Mouse (Mus musculus) heart, adult 2 months (tissue): ENCODE measurements around the gene Thbd. TPM values are rescaled to one million over a fixed set of nuclear protein-coding genes. Genes with fewer than 3 reads are reported as not detected.

Source experiments
- DNase-seq, 2 experiments: peaks; one replicate each; pipeline ENCODE4 v3.0.0; 2021
- H3K27ac ChIP-seq: fragments of 200-600 bp; 2 replicates; pipeline ENCODE4 v1.8.1; 2022
- H3K27me3 ChIP-seq: fragments of 200-500 bp; 2 replicates; pipeline ENCODE4 v1.6.1; 2012; ENCODE audit warnings: mild to moderate bottlenecking, low read length, inconsistent platforms, mixed read lengths; ENCODE audit not compliant: control insufficient read depth, insufficient read depth
- H3K36me3 ChIP-seq: fragments of 200-500 bp; 2 replicates; pipeline ENCODE4 v1.6.1; 2012; ENCODE audit warnings: low read length, inconsistent platforms; ENCODE audit not compliant: control insufficient read depth, insufficient read depth
- H3K4me1 ChIP-seq: fragments of 200-500 bp; 2 replicates; pipeline ENCODE4 v1.6.1; 2011; ENCODE audit warnings: low read length; ENCODE audit not compliant: control insufficient read depth, insufficient read depth
- H3K4me3 ChIP-seq: fragments of 200-600 bp; 2 replicates; pipeline ENCODE4 v1.8.1; 2022
- H3K79me2 ChIP-seq: fragments of 200-500 bp; replicated peaks from 2 replicates; pipeline ENCODE4 v1.6.1; 2012; ENCODE audit warnings: mild to moderate bottlenecking, inconsistent platforms, low read length, moderate library complexity, mixed read lengths; ENCODE audit not compliant: control insufficient read depth, insufficient read depth
- H3K9ac ChIP-seq: fragments of 200-500 bp; 2 replicates; pipeline ENCODE4 v1.6.1; 2012; ENCODE audit warnings: low read depth, mild to moderate bottlenecking, control low read depth, inconsistent platforms, low read length, mixed read lengths
- CTCF ChIP-seq: fragments of 200-600 bp; IDR thresholded peaks from 2 replicates; pipeline ENCODE4 v1.8.1; 2022; ENCODE audit warnings: antibody characterized with exemption, mild to moderate bottlenecking, moderate library complexity
- EP300 ChIP-seq: fragments of 200-500 bp; IDR thresholded peaks from 2 replicates; pipeline ENCODE4 v1.6.1; 2011; ENCODE audit warnings: low read depth, low read length, control low read depth; ENCODE audit not compliant: insufficient read depth
- POLR2A ChIP-seq: fragments of 200-500 bp; IDR thresholded peaks from 2 replicates; pipeline ENCODE4 v1.6.1; 2011; ENCODE audit warnings: mild to moderate bottlenecking, low read depth, low read length, control low read depth; ENCODE audit not compliant: insufficient read depth
- WGBS: fragments of 180-500 bp; shearing (Covaris S2); methylation state at CpG from one replicate; pipeline ENCODE4 v1.1.7; 2018; 5-methylcytosine and 5-hydroxymethylcytosine counted together
- intact Hi-C: fragments of 180-260 bp; cut with DNase I; formaldehyde crosslinking; loops from one replicate; pipeline ENCODE4 v1.15.1; 2025
- polyA plus RNA-seq: library from polyadenylated mRNA; depleted of rRNA; stranded (reverse); fragments of >200 nt; gene quantifications from 2 replicates; pipeline ENCODE4 v1.2.3, GENCODE M21; 2012
- total RNA-seq, 2 experiments: library from RNA; stranded (reverse); gene quantifications; 2 replicates each; pipeline ENCODE4 v1.2.3; 2021

Gene Thbd
- total and polyA plus RNA-seq, 3 experiments = 38.9 to 47.8 (median 41.7) TPM

GRCm38 (mm10) chr2:148450616-148451015 lies 42.6 kb upstream of the Thbd start:
- TF ChIP-seq EP300 (no peak), POLR2A (no peak), CTCF (no peak)
- Histone ChIP-seq H3K79me2 (no peaks in the 10 kb centered on the region), H3K9ac (no peak overlapping the region), H3K27ac (no peak overlapping the region; the same call in 1 of the 2 replicates), H3K4me3 (no peak overlapping the region), H3K4me1 (peaks cover 9% of the 10 kb centered on the region), H3K36me3 (peaks cover 5% of the 10 kb centered on the region; the same call in 1 of the 2 replicates), H3K27me3 (no peaks in the 10 kb centered on the region)
- WGBS = 76% methylated on average over 5 of the region's 5 CpGs
- intact Hi-C loops = no loop called here
- no peak for DNase-seq

- WGBS = 81% methylated on average over 1 of the region's 1 CpGs
- Histone ChIP-seq H3K4me3 (no peak overlapping the region), H3K79me2 (no peaks in the 10 kb centered on the region), H3K27ac (no peak overlapping the region), H3K36me3 (peaks cover 5% of the 10 kb centered on the region; the same call in 1 of the 2 replicates), H3K9ac (no peak overlapping the region), H3K27me3 (no peaks in the 10 kb centered on the region), H3K4me1 (peaks cover 9% of the 10 kb centered on the region)
- TF ChIP-seq EP300 (no peak), CTCF (no peak), POLR2A (no peak)
- no peak for DNase-seq
- intact Hi-C loops = no loop called here
These were observed 41.7 kb upstream of the Thbd start for GRCm38 (mm10) chr2:148449659-148450058.

GRCm38 (mm10) chr2:148446446-148446845 lies 38.5 kb upstream of the Thbd start:
- TF ChIP-seq POLR2A = no peak
- TF ChIP-seq EP300 = no peak
- TF ChIP-seq CTCF = no peak
- no peak overlapping the region for H3K9ac ChIP-seq
- H3K27me3 ChIP-seq = no peaks in the 10 kb centered on the region
- H3K27ac ChIP-seq = no peak overlapping the region
- H3K4me3 ChIP-seq = no peak overlapping the region
- intact Hi-C loops = no loop called here
- peaks cover 2% of the 10 kb centered on the region; the same call in 1 of the 2 replicates for H3K36me3 ChIP-seq
- DNase-seq = no peak
- WGBS = 58% methylated on average over 3 of the region's 3 CpGs
- peaks cover 10% of the 10 kb centered on the region; the same call in 1 of the 2 replicates for H3K4me1 ChIP-seq
- no peaks in the 10 kb centered on the region for H3K79me2 ChIP-seq

- H3K4me3 ChIP-seq = no peak overlapping the region
- H3K4me1 ChIP-seq = peaks cover 6% of the 10 kb centered on the region; the same call in 1 of the 2 replicates
- H3K27ac ChIP-seq = no peak overlapping the region; the same call in 1 of the 2 replicates
- no peaks in the 10 kb centered on the region for H3K36me3 ChIP-seq
- WGBS = 91% methylated on average over 1 of the region's 1 CpGs
- no peak for DNase-seq
- no peaks in the 10 kb centered on the region for H3K79me2 ChIP-seq
- H3K9ac ChIP-seq = no peak overlapping the region
- intact Hi-C loops = no loop called here
- no peaks in the 10 kb centered on the region for H3K27me3 ChIP-seq
- TF ChIP-seq CTCF (no peak), POLR2A (no peak), EP300 (no peak)
These were observed 37.6 kb upstream of the Thbd start for GRCm38 (mm10) chr2:148445616-148446015.

GRCm38 (mm10) chr2:148444472-148444871 lies 36.5 kb upstream of the Thbd start:
- no peak overlapping the region for H3K9ac ChIP-seq
- no peak for DNase-seq
- H3K79me2 ChIP-seq = no peaks in the 10 kb centered on the region
- H3K4me1 ChIP-seq = peaks cover 6% of the 10 kb centered on the region; the same call in 1 of the 2 replicates
- no peak for TF ChIP-seq EP300
- TF ChIP-seq CTCF = no peak
- no peak for TF ChIP-seq POLR2A
- no peaks in the 10 kb centered on the region for H3K36me3 ChIP-seq
- intact Hi-C loops = no loop called here
- no peak overlapping the region for H3K4me3 ChIP-seq
- 58% methylated on average over 1 of the region's 1 CpGs for WGBS
- H3K27me3 ChIP-seq = no peaks in the 10 kb centered on the region
- H3K27ac ChIP-seq = peak overlapping the region; percentile 99

GRCm38 (mm10) chr2:148443249-148443958 lies 35.4 kb upstream of the Thbd start, which contains the start of gene Cd93:
Gene Cd93, minus strand, starts transcription at chr2:148443563.
- intact Hi-C loops = loop anchor here (1.0 to 2.0 kb wide), 2 partner anchors 35 to 89 kb away; no protein-coding TSS in a partner anchor
- Histone ChIP-seq H3K36me3 (no peaks in the 10 kb centered on the region), H3K27ac (peak within 1 kb of the TSS; percentile 99), H3K79me2 (no peaks in the 10 kb centered on the region), H3K9ac (peak within 1 kb of the TSS; percentile 76), H3K4me3 (peak within 1 kb of the TSS; percentile 66), H3K4me1 (peaks cover 6% of the 10 kb centered on the region; the same call in 1 of the 2 replicates), H3K27me3 (no peaks in the 10 kb centered on the region)
- DNase-seq = peak; percentile 75 to 83
- WGBS = 33% methylated on average over 13 of the region's 13 CpGs
- TF ChIP-seq EP300 (peak; percentile 90; the same call in 1 of the 2 replicates), POLR2A (peak; percentile 93), CTCF (no peak)
